Mouse (Mus musculus) testis, adult 2 months (tissue): Measurements from ENCODE around the gene Tex29. TPM values are rescaled to one million over a fixed set of nuclear protein-coding genes. Genes with fewer than 3 reads are reported as not detected.

Source experiments
- H3K27ac ChIP-seq: fragments of 200-500 bp; 2 replicates; pipeline ENCODE4 v1.5.1; 2012; ENCODE audit warnings: low read depth, low read length; ENCODE audit not compliant: control insufficient read depth, insufficient read depth
- H3K27me3 ChIP-seq: fragments of 200-500 bp; 2 replicates; pipeline ENCODE4 v1.6.1; 2012; ENCODE audit warnings: mild to moderate bottlenecking, low read length, moderate library complexity; ENCODE audit not compliant: control insufficient read depth, insufficient read depth
- H3K36me3 ChIP-seq: fragments of 200-500 bp; 2 replicates; pipeline ENCODE4 v1.6.1; 2012; ENCODE audit warnings: mild to moderate bottlenecking, low read length; ENCODE audit not compliant: control insufficient read depth, insufficient read depth
- H3K4me1 ChIP-seq: fragments of 200-500 bp; 2 replicates; pipeline ENCODE4 v1.6.1; 2012; ENCODE audit warnings: low read length; ENCODE audit not compliant: control insufficient read depth, insufficient read depth
- H3K4me3 ChIP-seq: fragments of 200-500 bp; 2 replicates; pipeline ENCODE4 v1.5.1; 2012; ENCODE audit warnings: low read depth, mild to moderate bottlenecking, low read length, moderate library complexity, mixed read lengths; ENCODE audit not compliant: control insufficient read depth
- CTCF ChIP-seq: fragments of 200-500 bp; IDR thresholded peaks from 2 replicates; pipeline ENCODE4 v1.5.1; 2012; ENCODE audit warnings: low read depth, mild to moderate bottlenecking, inconsistent platforms, low read length, moderate library complexity; ENCODE audit not compliant: control insufficient read depth, insufficient read depth, insufficient replicate concordance
- POLR2A ChIP-seq: fragments of 200-500 bp; IDR thresholded peaks from 2 replicates; pipeline ENCODE4 v1.6.1; 2012; ENCODE audit warnings: low read depth, mild to moderate bottlenecking, inconsistent platforms, low read length, moderate library complexity; ENCODE audit not compliant: control insufficient read depth
- polyA plus RNA-seq: library from polyadenylated mRNA; depleted of rRNA; stranded (reverse); fragments of >200 nt; gene quantifications from 2 replicates; pipeline ENCODE4 v1.2.3, GENCODE M21; 2012

The Tex29 gene
- polyA plus RNA-seq, 1 experiment = 190 TPM

DNA sequence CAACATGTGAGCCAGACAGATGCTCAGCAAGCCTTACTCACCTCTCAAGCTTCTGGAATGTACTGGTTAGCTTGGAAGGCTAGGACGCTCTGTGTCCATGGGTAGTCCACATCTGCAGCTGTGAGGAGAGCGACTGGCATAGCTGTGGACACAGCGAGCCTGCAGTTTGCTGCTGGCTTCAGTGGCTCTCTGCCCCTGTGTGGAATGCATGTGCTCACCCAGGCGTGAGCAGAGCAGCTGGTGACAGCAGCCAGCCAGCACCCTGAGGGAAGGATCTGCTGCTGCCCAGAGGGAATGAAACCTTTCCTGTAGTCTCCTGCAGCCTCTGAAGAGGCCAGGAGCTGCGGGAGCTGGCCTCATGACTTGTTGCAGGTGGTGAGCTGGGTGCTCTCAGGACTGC lies 19.7 kb upstream of the Tex29 start:
- Histone ChIP-seq H3K27ac (no peak overlapping the region), H3K4me1 (peaks cover 3% of the 10 kb centered on the region), H3K27me3 (no peaks in the 10 kb centered on the region), H3K36me3 (peaks cover 2% of the 10 kb centered on the region; the same call in 1 of the 2 replicates), H3K4me3 (no peak overlapping the region)
- TF ChIP-seq CTCF = no peak
- no peak for TF ChIP-seq POLR2A

DNA sequence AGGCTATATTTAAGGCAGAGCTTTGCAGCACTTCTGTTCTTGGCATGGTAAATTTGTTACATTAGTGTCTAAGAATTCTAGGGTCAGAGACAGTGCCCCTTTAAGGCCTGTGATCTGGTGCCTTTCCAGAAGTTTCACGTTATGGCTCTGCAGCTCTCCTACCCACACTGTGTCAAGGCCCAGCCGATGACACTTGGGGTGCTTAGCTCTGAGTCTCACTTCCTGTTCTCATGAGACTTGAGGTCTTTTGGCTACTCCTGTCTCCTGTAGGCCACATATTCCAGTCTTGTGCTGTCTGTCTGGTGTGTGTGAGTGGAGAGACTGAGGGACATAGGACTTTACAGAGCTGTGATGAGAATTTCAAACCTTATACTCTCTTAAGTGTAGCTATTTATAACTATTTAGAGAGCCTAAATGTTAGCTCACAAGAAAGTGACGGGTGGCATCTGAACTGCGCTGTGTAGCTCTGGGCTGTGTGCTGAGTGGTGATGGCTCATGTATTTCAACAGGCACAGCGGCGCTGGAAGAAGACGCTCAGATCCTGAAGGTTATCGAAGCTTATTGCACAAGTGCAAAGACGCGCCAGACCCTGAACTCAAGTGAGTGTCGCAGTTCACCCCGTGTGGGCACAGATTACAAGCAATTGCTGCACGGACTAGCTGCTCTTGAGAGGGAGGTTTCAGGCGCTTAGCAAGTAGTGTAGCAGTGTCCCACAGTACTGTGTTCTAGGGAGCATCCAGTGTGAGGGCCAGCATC lies 18.6 kb upstream of the Tex29 start:
- Histone ChIP-seq H3K4me3 (no peak overlapping the region), H3K27me3 (no peaks in the 10 kb centered on the region), H3K4me1 (peaks cover 3% of the 10 kb centered on the region), H3K36me3 (no peaks in the 10 kb centered on the region; the same call in 1 of the 2 replicates), H3K27ac (no peak overlapping the region)
- TF ChIP-seq POLR2A (no peak), CTCF (no peak)

DNA sequence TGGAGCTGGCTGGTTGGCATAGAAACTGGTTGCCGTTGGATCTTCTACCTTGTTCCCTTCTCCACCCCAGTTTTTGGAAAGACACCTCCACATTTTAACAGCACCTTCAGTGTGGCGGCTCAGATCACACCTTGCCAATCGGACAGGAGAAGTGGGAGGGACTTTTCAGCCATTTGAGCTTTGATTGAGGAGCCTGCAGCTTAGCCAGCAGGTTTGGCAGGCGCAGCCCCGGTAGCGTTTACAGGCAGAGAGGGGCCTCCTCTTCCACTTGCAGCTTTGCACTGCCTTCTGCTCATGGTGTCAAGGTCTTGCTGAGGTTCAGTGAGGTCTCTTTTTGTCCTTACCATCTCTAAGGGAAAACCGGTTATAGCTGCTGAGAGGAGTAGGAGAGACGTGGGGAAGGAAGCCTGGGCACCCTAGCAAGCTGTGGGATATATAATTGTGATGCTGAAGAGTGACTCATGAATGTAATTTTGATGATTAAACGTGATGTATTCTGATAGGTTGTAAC lies 17.7 kb upstream of the Tex29 start:
- H3K27ac ChIP-seq = no peak overlapping the region

DNA sequence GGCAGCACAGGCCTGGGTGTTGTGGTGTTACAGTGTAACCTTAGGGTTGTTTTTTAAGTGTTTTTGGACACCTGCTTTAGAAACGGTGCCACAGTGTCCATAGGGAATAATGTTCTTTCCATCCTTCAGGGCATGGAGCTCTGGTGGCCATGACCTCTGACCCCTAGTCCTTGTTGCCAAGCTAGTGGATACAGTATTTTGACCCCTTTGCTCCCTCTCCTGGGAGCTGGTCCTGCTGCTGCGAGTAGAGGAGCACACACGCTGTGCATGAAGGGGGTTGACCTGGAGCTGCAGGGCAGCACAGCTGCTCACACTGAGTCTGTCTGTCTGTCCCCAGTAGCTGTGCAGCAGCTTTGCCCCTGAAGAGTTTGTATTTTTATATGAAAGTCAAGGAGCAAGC lies 14.5 kb upstream of the Tex29 start:
- Histone ChIP-seq H3K4me1 (peaks cover 3% of the 10 kb centered on the region), H3K27ac (no peak overlapping the region), H3K27me3 (no peaks in the 10 kb centered on the region), H3K36me3 (no peaks in the 10 kb centered on the region; the same call in 1 of the 2 replicates), H3K4me3 (no peak overlapping the region)
- TF ChIP-seq CTCF (no peak), POLR2A (no peak)

More for the DNA sequence above, 17.7 kb upstream of the Tex29 start:
- no peaks in the 10 kb centered on the region; the same call in 1 of the 2 replicates for H3K36me3 ChIP-seq
- no peaks in the 10 kb centered on the region for H3K27me3 ChIP-seq
- H3K4me1 ChIP-seq = peaks cover 3% of the 10 kb centered on the region
- TF ChIP-seq CTCF (no peak), POLR2A (no peak)
- no peak overlapping the region for H3K4me3 ChIP-seq

DNA sequence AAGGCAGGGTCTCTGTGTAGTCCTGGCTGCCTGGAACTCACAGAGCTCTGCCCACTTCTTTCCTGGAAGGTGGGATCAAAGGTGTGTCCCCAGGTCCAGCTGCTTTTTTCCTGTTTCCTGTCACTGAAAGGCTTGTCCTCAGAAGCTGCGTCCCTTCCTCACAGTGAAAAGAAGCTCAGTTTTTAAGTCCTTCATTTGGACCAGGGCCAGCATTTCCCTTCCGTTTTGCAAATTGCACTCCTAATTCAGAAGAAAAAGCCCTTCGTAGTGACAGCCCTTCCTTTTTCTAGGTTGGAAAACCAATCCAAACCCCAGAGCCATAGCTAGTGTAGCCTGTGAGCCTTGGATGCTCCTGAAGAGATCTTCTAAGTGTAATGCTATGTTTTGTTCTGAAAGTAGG lies 13.0 kb upstream of the Tex29 start:
- no peak overlapping the region for H3K27ac ChIP-seq
- no peak for TF ChIP-seq CTCF
- TF ChIP-seq POLR2A = no peak
- H3K4me1 ChIP-seq = peaks cover 3% of the 10 kb centered on the region
- no peaks in the 10 kb centered on the region for H3K27me3 ChIP-seq
- peaks cover 1% of the 10 kb centered on the region for H3K36me3 ChIP-seq
- H3K4me3 ChIP-seq = no peak overlapping the region

DNA sequence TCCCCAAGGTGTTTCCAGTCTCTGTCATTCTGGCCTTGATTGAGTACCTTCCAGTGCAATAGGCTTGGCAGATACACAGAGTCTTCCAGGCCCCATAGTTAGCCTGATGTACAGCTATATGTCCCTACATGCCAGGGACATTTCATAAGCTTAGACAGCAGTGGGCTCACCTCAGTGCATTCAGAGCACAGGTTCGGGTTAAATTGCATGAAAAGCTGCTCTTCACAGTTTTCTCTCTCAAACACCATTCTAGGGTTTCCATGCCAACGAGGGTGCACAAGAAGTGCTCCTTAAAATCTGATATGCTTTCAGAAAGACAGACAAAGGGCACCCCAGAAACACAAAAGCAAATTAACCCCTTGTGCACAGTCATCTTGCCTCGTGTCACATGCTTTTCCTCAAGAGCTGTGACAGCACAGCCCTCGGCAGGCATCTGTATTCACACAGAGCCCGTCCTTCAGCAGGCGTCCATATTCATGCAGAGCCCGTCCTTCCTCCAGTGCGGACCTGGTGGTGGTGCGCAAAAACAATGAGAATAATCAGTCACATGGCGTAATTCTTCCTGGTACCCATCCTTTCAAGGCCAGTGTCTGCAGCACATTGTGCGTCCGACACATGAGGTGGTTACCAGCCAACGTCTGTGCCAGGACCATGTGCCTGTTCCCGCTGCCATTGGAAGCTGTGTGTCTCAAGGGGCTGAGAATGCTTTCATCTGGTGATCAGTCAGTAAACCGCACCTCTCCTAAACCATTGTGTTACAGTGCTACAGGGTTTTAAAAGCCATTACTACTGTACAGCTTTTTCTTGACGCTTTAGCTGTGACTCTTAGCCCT lies 9.8 kb upstream of the Tex29 start:
- no peaks in the 10 kb centered on the region for H3K27me3 ChIP-seq
- TF ChIP-seq POLR2A = no peak
- TF ChIP-seq CTCF = no peak
- peaks cover 1% of the 10 kb centered on the region for H3K36me3 ChIP-seq
- no peak overlapping the region for H3K27ac ChIP-seq
- H3K4me1 ChIP-seq = no peaks in the 10 kb centered on the region; the same call in 1 of the 2 replicates
- no peak overlapping the region for H3K4me3 ChIP-seq

DNA sequence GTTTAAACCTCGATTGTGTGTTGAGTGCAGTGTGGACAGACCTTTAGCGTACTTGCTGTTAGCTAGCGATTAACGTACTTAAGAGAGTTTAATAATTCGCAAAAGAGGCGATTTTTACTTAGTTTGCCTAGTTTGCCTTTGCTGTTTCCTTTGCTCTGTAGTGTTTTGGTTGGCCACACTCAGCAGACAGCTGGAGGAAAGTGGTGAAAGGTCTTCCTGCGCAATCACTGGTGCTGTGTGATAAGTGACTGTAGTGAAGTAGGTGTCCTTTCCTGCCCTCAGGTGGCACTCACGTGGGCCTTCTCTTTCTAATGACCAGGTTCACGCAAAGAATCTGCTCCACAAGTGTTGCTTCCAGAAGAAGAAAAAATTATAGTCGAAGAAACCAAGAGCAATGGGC lies 9.1 kb upstream of the Tex29 start:
- H3K36me3 ChIP-seq = peaks cover 1% of the 10 kb centered on the region
- H3K27me3 ChIP-seq = no peaks in the 10 kb centered on the region
- TF ChIP-seq CTCF = no peak
- TF ChIP-seq POLR2A = no peak
- H3K4me1 ChIP-seq = no peaks in the 10 kb centered on the region; the same call in 1 of the 2 replicates
- no peak overlapping the region for H3K4me3 ChIP-seq
- no peak overlapping the region for H3K27ac ChIP-seq
